Mouse (Mus musculus) forebrain, embryonic 11.5 days (tissue): ENCODE results near the gene Sys1. TPM values are rescaled to one million over a fixed set of nuclear protein-coding genes. Genes with fewer than 3 reads are reported as not detected.

Experiments used
- ATAC-seq: fragments of 200-750 bp; cut with Nextera tagmentation; replicated peaks from 2 replicates; pipeline ENCODE4 v1.8.0; 2017; ENCODE audit warnings: moderate TSS enrichment; ENCODE audit not compliant: low FRiP score
- DNase-seq: peaks from one replicate; pipeline ENCODE4 v3.0.0-alpha.2; 2017; ENCODE audit warnings: low spot score
- H3K27ac ChIP-seq: fragments of 300-500 bp; sonication (generic); 2 replicates; pipeline ENCODE4 v1.5.1; 2014; ENCODE audit warnings: low read depth, low read length
- H3K27me3 ChIP-seq: fragments of 300-500 bp; sonication (generic); 2 replicates; pipeline ENCODE4 v1.6.1; 2014; ENCODE audit warnings: mild to moderate bottlenecking, low read length, mixed read lengths; ENCODE audit not compliant: control insufficient read depth, insufficient read depth
- H3K36me3 ChIP-seq: fragments of 300-500 bp; sonication (generic); 2 replicates; pipeline ENCODE4 v1.6.1; 2014; ENCODE audit warnings: mild to moderate bottlenecking, low read length, moderate library complexity, mixed read lengths; ENCODE audit not compliant: control insufficient read depth, insufficient read depth
- H3K4me1 ChIP-seq: fragments of 300-500 bp; sonication (generic); replicated peaks from 2 replicates; pipeline ENCODE4 v1.6.1; 2014; ENCODE audit warnings: low read length, mixed read lengths; ENCODE audit not compliant: control insufficient read depth, insufficient read depth
- H3K4me2 ChIP-seq: fragments of 300-500 bp; sonication (generic); 2 replicates; pipeline ENCODE4 v1.6.1; 2014; ENCODE audit warnings: low read depth, mild to moderate bottlenecking, low read length, moderate library complexity, mixed read lengths; ENCODE audit not compliant: severe bottlenecking
- H3K4me3 ChIP-seq: fragments of 300-500 bp; sonication (generic); 2 replicates; pipeline ENCODE4 v1.5.1; 2014; ENCODE audit warnings: low read depth, low read length
- H3K9ac ChIP-seq: fragments of 300-500 bp; sonication (generic); 2 replicates; pipeline ENCODE4 v1.6.1; 2014; ENCODE audit warnings: low read length
- H3K9me3 ChIP-seq: fragments of 300-500 bp; sonication (generic); 2 replicates; pipeline ENCODE4 v1.6.1; 2016; ENCODE audit warnings: low read length, mixed read lengths; ENCODE audit not compliant: control insufficient read depth
- WGBS: fragments of 180-500 bp; shearing (Covaris S2); extraction: QIAGEN DNeasy Blood & Tissue Kit; methylation state at CpG from one replicate; pipeline ENCODE4 v1.1.7; 2014; 5-methylcytosine and 5-hydroxymethylcytosine counted together
- polyA plus RNA-seq: library from polyadenylated mRNA; unstranded; fragments of >200 nt; fragmentation: Nextera tagmentation; extraction: Ambion mirVana; gene quantifications from 2 replicates; pipeline ENCODE4 v1.2.1, GENCODE M21; 2014

Sys1 gene
- polyA plus RNA-seq, 1 experiment from 2014 or later, result 63.4 TPM

- peak overlapping the region; percentile 56 for H3K4me3 ChIP-seq
- no peaks in the 10 kb centered on the region for H3K9me3 ChIP-seq
- ATAC-seq (peak; percentile 95), DNase-seq (peak; percentile 90)
- peaks cover 5% of the 10 kb centered on the region; the same call in 1 of the 2 replicates for H3K27me3 ChIP-seq
- no peak overlapping the region for H3K27ac ChIP-seq
- H3K36me3 ChIP-seq, result no peaks in the 10 kb centered on the region
- peak overlapping the region; percentile 73 for H3K9ac ChIP-seq
- under 1% methylated on average over 26 of the region's 26 CpGs for WGBS
- H3K4me2 ChIP-seq, result peak overlapping the region; percentile 90
- H3K4me1 ChIP-seq, result peaks cover 9% of the 10 kb centered on the region
These were observed 13.7 kb upstream of the Sys1 start for GRCm38 (mm10) chr2:164443051-164443437.

GRCm38 (mm10) chr2:164443460-164444000, 13.2 kb upstream of the Sys1 start, which contains the start of gene Sdc4:
TSS of gene Sdc4 (minus strand) at chr2:164443887.
- H3K4me3 ChIP-seq, result peak within 1 kb of the TSS; percentile 56
- WGBS, result 6% methylated on average over 18 of the region's 18 CpGs
- DNase-seq (no peak), ATAC-seq (0 out of 2 replicates have a peak, but pooled peaks have one; percentile 17)
- no peaks in the 10 kb centered on the region for H3K9me3 ChIP-seq
- no peaks in the 10 kb centered on the region for H3K36me3 ChIP-seq
- H3K9ac ChIP-seq, result peak within 1 kb of the TSS; percentile 73
- peaks cover 9% of the 10 kb centered on the region for H3K4me1 ChIP-seq
- no peak within 1 kb of the TSS for H3K27ac ChIP-seq
- peak within 1 kb of the TSS; percentile 90 for H3K4me2 ChIP-seq
- H3K27me3 ChIP-seq, result peaks cover 5% of the 10 kb centered on the region; the same call in 1 of the 2 replicates

GRCm38 (mm10) chr2:164444701-164445100, 12.1 kb upstream of the Sys1 start:
- H3K4me1 ChIP-seq, result peaks cover 9% of the 10 kb centered on the region
- no peak overlapping the region for H3K9ac ChIP-seq
- H3K36me3 ChIP-seq, result no peaks in the 10 kb centered on the region
- no peak overlapping the region for H3K4me3 ChIP-seq
- H3K9me3 ChIP-seq, result no peaks in the 10 kb centered on the region
- DNase-seq (no peak), ATAC-seq (no peak)
- H3K4me2 ChIP-seq, result no peak overlapping the region
- peaks cover 5% of the 10 kb centered on the region; the same call in 1 of the 2 replicates for H3K27me3 ChIP-seq
- 86% methylated on average over 2 of the region's 2 CpGs for WGBS
- H3K27ac ChIP-seq, result no peak overlapping the region

- no peak overlapping the region for H3K4me2 ChIP-seq
- no peak overlapping the region for H3K4me3 ChIP-seq
- 77% methylated on average over 3 of the region's 3 CpGs for WGBS
- H3K4me1 ChIP-seq, result peaks cover 9% of the 10 kb centered on the region
- no peak overlapping the region for H3K27ac ChIP-seq
- H3K27me3 ChIP-seq, result peaks cover 5% of the 10 kb centered on the region; the same call in 1 of the 2 replicates
- H3K36me3 ChIP-seq, result no peaks in the 10 kb centered on the region
- no peak overlapping the region for H3K9ac ChIP-seq
- H3K9me3 ChIP-seq, result no peaks in the 10 kb centered on the region
- no peak for ATAC-seq
- DNase-seq, result no peak
These were observed 11.2 kb upstream of the Sys1 start for GRCm38 (mm10) chr2:164445399-164446085.

GRCm38 (mm10) chr2:164446086-164446469, 10.7 kb upstream of the Sys1 start:
- Histone ChIP-seq H3K4me2 (no peak overlapping the region), H3K27me3 (peaks cover 4% of the 10 kb centered on the region; the same call in 1 of the 2 replicates), H3K36me3 (no peaks in the 10 kb centered on the region), H3K4me3 (no peak overlapping the region), H3K9me3 (no peaks in the 10 kb centered on the region), H3K27ac (no peak overlapping the region), H3K9ac (no peak overlapping the region), H3K4me1 (peaks cover 9% of the 10 kb centered on the region)
- DNase-seq, result no peak
- ATAC-seq, result no peak
- 79% methylated on average over 3 of the region's 3 CpGs for WGBS

- no peaks in the 10 kb centered on the region for H3K36me3 ChIP-seq
- H3K27me3 ChIP-seq, result peaks cover 2% of the 10 kb centered on the region; the same call in 1 of the 2 replicates
- DNase-seq, result no peak
- ATAC-seq, result no peak
- no peak overlapping the region for H3K4me3 ChIP-seq
- WGBS, result 95% methylated on average over 1 of the region's 1 CpGs
- no peak overlapping the region for H3K9ac ChIP-seq
- H3K27ac ChIP-seq, result no peak overlapping the region
- no peak overlapping the region for H3K4me2 ChIP-seq
- no peaks in the 10 kb centered on the region for H3K9me3 ChIP-seq
- H3K4me1 ChIP-seq, result peaks cover 6% of the 10 kb centered on the region
These were observed 8.6 kb upstream of the Sys1 start for GRCm38 (mm10) chr2:164448140-164448539.

GRCm38 (mm10) chr2:164448921-164449320, 7.8 kb upstream of the Sys1 start:
- DNase-seq (no peak), ATAC-seq (no peak)
- H3K4me2 ChIP-seq, result no peak overlapping the region
- no peaks in the 10 kb centered on the region for H3K36me3 ChIP-seq
- WGBS, result 88% methylated on average over 5 of the region's 5 CpGs
- no peak overlapping the region for H3K27ac ChIP-seq
- no peaks in the 10 kb centered on the region for H3K9me3 ChIP-seq
- no peaks in the 10 kb centered on the region for H3K27me3 ChIP-seq
- no peak overlapping the region for H3K4me3 ChIP-seq
- H3K4me1 ChIP-seq, result no peaks in the 10 kb centered on the region
- H3K9ac ChIP-seq, result no peak overlapping the region

- Histone ChIP-seq H3K4me3 (no peak overlapping the region), H3K9me3 (no peaks in the 10 kb centered on the region), H3K36me3 (no peaks in the 10 kb centered on the region), H3K27ac (no peak overlapping the region), H3K4me1 (no peaks in the 10 kb centered on the region), H3K4me2 (no peak overlapping the region), H3K27me3 (no peaks in the 10 kb centered on the region), H3K9ac (no peak overlapping the region)
- ATAC-seq (no peak), DNase-seq (no peak)
- 88% methylated on average over 14 of the region's 14 CpGs for WGBS
These were observed 7.3 kb upstream of the Sys1 start for GRCm38 (mm10) chr2:164449341-164450042.
